In genomic region chr10:43220479-43220878, GRCm38 (mm10) we compare ENCODE assay signal across 8 mouse cellular contexts. TPM values are rescaled to one million over a fixed set of nuclear protein-coding genes. Genes with fewer than 3 reads are reported as not detected.
DNase-seq lines count a peak whose midpoint lies in the region; ATAC-seq and TF ChIP-seq lines count a peak whose summit lies in the region.

No protein-coding gene starts in this region.

- TF ChIP-seq CTCF in E14TG2a.4 (conservative IDR thresholded peaks at IDR 0.05; ENCODE audit: low read length) = no peak

- no peak for ATAC-seq in heart, embryonic 11.5 days (replicated peaks; ENCODE audit: insufficient number of reproducible peaks, low FRiP score, low TSS enrichment)
- no peak for ATAC-seq in limb, embryonic 11.5 days (ENCODE audit: insufficient number of reproducible peaks, low FRiP score, low TSS enrichment, low read depth)
- no peak for ATAC-seq in neural tube, embryonic 15.5 days (ENCODE audit: low FRiP score)

- H3K27ac ChIP-seq in heart, embryonic 11.5 days (ENCODE audit: low read depth, low read length) = peak overlapping the region; percentile 92
- H3K27ac ChIP-seq in forebrain, embryonic 10.5 days = peak overlapping the region; percentile 95
- H3K27ac ChIP-seq in limb, embryonic 11.5 days (replicated peaks; ENCODE audit: low read depth, low read length) = no peak overlapping the region; the same call in 1 of the 2 replicates
- H3K27ac ChIP-seq in neural tube, embryonic 15.5 days (replicated peaks) = peak overlapping the region; percentile 95

- no peaks in the 10 kb centered on the region for H3K27me3 ChIP-seq in heart, embryonic 11.5 days (ENCODE audit: control insufficient read depth, insufficient read depth, low read length)
- no peaks in the 10 kb centered on the region for H3K27me3 ChIP-seq in E14TG2a.4 (ENCODE audit: insufficient read depth, low read length)
- H3K27me3 ChIP-seq in forebrain, embryonic 10.5 days (ENCODE audit: poor library complexity, severe bottlenecking) = no peaks in the 10 kb centered on the region
- no peaks in the 10 kb centered on the region for H3K27me3 ChIP-seq in limb, embryonic 11.5 days (ENCODE audit: control insufficient read depth, insufficient read depth, low read length)
- no peaks in the 10 kb centered on the region for H3K27me3 ChIP-seq in neural tube, embryonic 15.5 days (replicated peaks)

- H3K9me3 ChIP-seq in heart, embryonic 11.5 days (replicated peaks; ENCODE audit: control insufficient read depth, low read length) = no peaks in the 10 kb centered on the region
- H3K9me3 ChIP-seq in E14TG2a.4 (ENCODE audit: low read length) = no peaks in the 10 kb centered on the region
- no peaks in the 10 kb centered on the region for H3K9me3 ChIP-seq in forebrain, embryonic 10.5 days
- H3K9me3 ChIP-seq in limb, embryonic 11.5 days (ENCODE audit: control insufficient read depth, low read length) = no peaks in the 10 kb centered on the region
- no peaks in the 10 kb centered on the region for H3K9me3 ChIP-seq in neural tube, embryonic 15.5 days (replicated peaks)

- peak overlapping the region; percentile 97 for H3K9ac ChIP-seq in heart, embryonic 11.5 days (ENCODE audit: low read depth, low read length)
- peak overlapping the region; percentile 92 for H3K9ac ChIP-seq in limb, embryonic 11.5 days (ENCODE audit: low read length)
- H3K9ac ChIP-seq in neural tube, embryonic 15.5 days (replicated peaks) = peak overlapping the region; percentile 83

- DNase-seq in heart, postnatal 36 days = no peak
- no peak for DNase-seq in forebrain, embryonic 10.5 days (ENCODE audit: extremely low spot score, low spot score)
- DNase-seq in limb, embryonic 11.5 days (ENCODE audit: low spot score) = no peak
- no peak for DNase-seq in gastrocnemius, postnatal 4 days (ENCODE audit: low spot score in 2 of 2)
- no peak for DNase-seq in left cerebral cortex, postnatal 14 days (ENCODE audit: low spot score in 2 of 2)

- H3K4me3 ChIP-seq in heart, embryonic 11.5 days (ENCODE audit: low read depth, low read length) = peak overlapping the region; percentile 92
- peak overlapping the region; percentile 98 for H3K4me3 ChIP-seq in E14TG2a.4 (replicated peaks; ENCODE audit: low read length)
- H3K4me3 ChIP-seq in forebrain, embryonic 10.5 days = peak overlapping the region; percentile 91
- H3K4me3 ChIP-seq in limb, embryonic 11.5 days (ENCODE audit: low read depth, low read length) = peak overlapping the region; percentile 91
- peak overlapping the region; percentile 65 for H3K4me3 ChIP-seq in neural tube, embryonic 15.5 days (replicated peaks)

- intact Hi-C loops in heart, postnatal 36 days (cut with DNase I) = loop anchor here (2.0 to 5.0 kb wide), 6 partner anchors 48 to 320 kb away; partner anchors contain the start of genes 1700021F05Rik and Bend3
- intact Hi-C loops in left cerebral cortex, postnatal 14 days (cut with DNase I) = loop anchor here (2.0 to 10.0 kb wide), 2 partner anchors 46 to 54 kb away; partner anchors contain the start of genes 9030612E09Rik and Sobp

- no peaks in the 10 kb centered on the region for H3K36me3 ChIP-seq in heart, embryonic 11.5 days (ENCODE audit: control insufficient read depth, insufficient read depth, low read length)
- H3K36me3 ChIP-seq in E14TG2a.4 (ENCODE audit: insufficient read depth, low read length) = peaks cover 4% of the 10 kb centered on the region; the same call in 1 of the 2 replicates
- H3K36me3 ChIP-seq in forebrain, embryonic 10.5 days (replicated peaks) = no peaks in the 10 kb centered on the region; the same call in 1 of the 2 replicates
- H3K36me3 ChIP-seq in limb, embryonic 11.5 days (ENCODE audit: control insufficient read depth, insufficient read depth, low read length) = no peaks in the 10 kb centered on the region
- H3K36me3 ChIP-seq in neural tube, embryonic 15.5 days = no peaks in the 10 kb centered on the region

- H3K4me2 ChIP-seq in heart, embryonic 11.5 days = peak overlapping the region; percentile 92
- peak overlapping the region; percentile 57 for H3K4me2 ChIP-seq in limb, embryonic 11.5 days (ENCODE audit: low read depth, severe bottlenecking)
- peak overlapping the region; percentile 83 for H3K4me2 ChIP-seq in neural tube, embryonic 15.5 days

- H3K4me1 ChIP-seq in heart, embryonic 11.5 days (ENCODE audit: control insufficient read depth, insufficient read depth, low read length) = peaks cover 7% of the 10 kb centered on the region
- peaks cover 24% of the 10 kb centered on the region for H3K4me1 ChIP-seq in E14TG2a.4 (replicated peaks; ENCODE audit: low read depth, low read length)
- peaks cover 20% of the 10 kb centered on the region for H3K4me1 ChIP-seq in forebrain, embryonic 10.5 days
- peaks cover 3% of the 10 kb centered on the region; the same call in 1 of the 2 replicates for H3K4me1 ChIP-seq in limb, embryonic 11.5 days (ENCODE audit: control insufficient read depth, insufficient read depth, low read length)
- peaks cover 16% of the 10 kb centered on the region for H3K4me1 ChIP-seq in neural tube, embryonic 15.5 days

- 21% methylated on average over 7 of the region's 7 CpGs for WGBS in heart, embryonic 11.5 days (ENCODE audit: insufficient replicate concordance)
- 22% methylated on average over 7 of the region's 7 CpGs for WGBS in forebrain, embryonic 10.5 days
- 24% methylated on average over 7 of the region's 7 CpGs for WGBS in limb, embryonic 11.5 days
- 20% methylated on average over 7 of the region's 7 CpGs for WGBS in neural tube, embryonic 15.5 days

RNA-seq across cellular contexts. Expression of gene Pdss2, which starts 0.8 kb away (rescaled TPM):
- 10.6 and 11.6 TPM in 2 replicates for polyA plus RNA-seq in heart, embryonic 11.5 days (2014; fragmentation: Nextera tagmentation; extraction: Ambion mirVana)
- total RNA-seq in heart, postnatal 36 days (2021) = 10 to 100 TPM; 28.4 to 32.2 TPM
- polyA plus RNA-seq in forebrain, embryonic 10.5 days (2016; fragmentation: Nextera tagmentation; extraction: Ambion mirVana) = 17.1 and 17.2 TPM in 2 replicates
- polyA plus RNA-seq in limb, embryonic 11.5 days (2014; fragmentation: Nextera tagmentation; extraction: Ambion mirVana) = 12.5 and 13.4 TPM in 2 replicates
- 16.1 and 16.8 TPM in 2 replicates for polyA plus RNA-seq in neural tube, embryonic 15.5 days (2015; fragmentation: Nextera tagmentation; extraction: Ambion mirVana)
- 10 to 100 TPM; 17.6 to 20.5 TPM for total RNA-seq in gastrocnemius, postnatal 4 days (2021)
- 10 to 100 TPM; 17.6 to 18.1 TPM for total RNA-seq in left cerebral cortex, postnatal 14 days (2021)

RNA-seq across cellular contexts. Expression of gene 9030612E09Rik, which starts 46.0 kb away (rescaled TPM):
- polyA plus RNA-seq in heart, embryonic 11.5 days (2014; fragmentation: Nextera tagmentation; extraction: Ambion mirVana) = 0.36 and 0.42 TPM in 2 replicates
- 1 to 10 TPM; 2.1 to 2.2 TPM for total RNA-seq in heart, postnatal 36 days (2021)
- polyA plus RNA-seq in forebrain, embryonic 10.5 days (2016; fragmentation: Nextera tagmentation; extraction: Ambion mirVana) = 1.0 and 1.1 TPM in 2 replicates
- 0.98 and 1.4 TPM in 2 replicates for polyA plus RNA-seq in limb, embryonic 11.5 days (2014; fragmentation: Nextera tagmentation; extraction: Ambion mirVana)
- polyA plus RNA-seq in neural tube, embryonic 15.5 days (2015; fragmentation: Nextera tagmentation; extraction: Ambion mirVana) = 1.4 and 1.5 TPM in 2 replicates
- 1 to 10 TPM; 1.9 to 2.4 TPM for total RNA-seq in gastrocnemius, postnatal 4 days (2021)
- 1 to 10 TPM; 1.2 to 1.9 TPM for total RNA-seq in left cerebral cortex, postnatal 14 days (2021)

RNA-seq across cellular contexts. Expression of gene Sobp, which starts 46.1 kb away (rescaled TPM):
- 1.9 and 2.4 TPM in 2 replicates for polyA plus RNA-seq in heart, embryonic 11.5 days (2014; fragmentation: Nextera tagmentation; extraction: Ambion mirVana)
- total RNA-seq in heart, postnatal 36 days (2021) = 10 to 100 TPM; 13.3 to 13.9 TPM
- 1.8 and 2.0 TPM in 2 replicates for polyA plus RNA-seq in forebrain, embryonic 10.5 days (2016; fragmentation: Nextera tagmentation; extraction: Ambion mirVana)
- polyA plus RNA-seq in limb, embryonic 11.5 days (2014; fragmentation: Nextera tagmentation; extraction: Ambion mirVana) = 3.2 and 3.9 TPM in 2 replicates
- polyA plus RNA-seq in neural tube, embryonic 15.5 days (2015; fragmentation: Nextera tagmentation; extraction: Ambion mirVana) = 7.7 and 10.0 TPM in 2 replicates
- 10 to 100 TPM; 21.5 to 25.4 TPM for total RNA-seq in gastrocnemius, postnatal 4 days (2021)
- total RNA-seq in left cerebral cortex, postnatal 14 days (2021) = 10 to 100 TPM; 88.8 to 96.5 TPM
